Mouse (Mus musculus): ENCODE results near the gene Ddx3x. TPM values are rescaled to one million over a fixed set of nuclear protein-coding genes. Genes with fewer than 3 reads are reported as not detected.

Ddx3x gene
- polyA plus RNA-seq, 1 experiment from 2014 or later: 164 TPM

DNA sequence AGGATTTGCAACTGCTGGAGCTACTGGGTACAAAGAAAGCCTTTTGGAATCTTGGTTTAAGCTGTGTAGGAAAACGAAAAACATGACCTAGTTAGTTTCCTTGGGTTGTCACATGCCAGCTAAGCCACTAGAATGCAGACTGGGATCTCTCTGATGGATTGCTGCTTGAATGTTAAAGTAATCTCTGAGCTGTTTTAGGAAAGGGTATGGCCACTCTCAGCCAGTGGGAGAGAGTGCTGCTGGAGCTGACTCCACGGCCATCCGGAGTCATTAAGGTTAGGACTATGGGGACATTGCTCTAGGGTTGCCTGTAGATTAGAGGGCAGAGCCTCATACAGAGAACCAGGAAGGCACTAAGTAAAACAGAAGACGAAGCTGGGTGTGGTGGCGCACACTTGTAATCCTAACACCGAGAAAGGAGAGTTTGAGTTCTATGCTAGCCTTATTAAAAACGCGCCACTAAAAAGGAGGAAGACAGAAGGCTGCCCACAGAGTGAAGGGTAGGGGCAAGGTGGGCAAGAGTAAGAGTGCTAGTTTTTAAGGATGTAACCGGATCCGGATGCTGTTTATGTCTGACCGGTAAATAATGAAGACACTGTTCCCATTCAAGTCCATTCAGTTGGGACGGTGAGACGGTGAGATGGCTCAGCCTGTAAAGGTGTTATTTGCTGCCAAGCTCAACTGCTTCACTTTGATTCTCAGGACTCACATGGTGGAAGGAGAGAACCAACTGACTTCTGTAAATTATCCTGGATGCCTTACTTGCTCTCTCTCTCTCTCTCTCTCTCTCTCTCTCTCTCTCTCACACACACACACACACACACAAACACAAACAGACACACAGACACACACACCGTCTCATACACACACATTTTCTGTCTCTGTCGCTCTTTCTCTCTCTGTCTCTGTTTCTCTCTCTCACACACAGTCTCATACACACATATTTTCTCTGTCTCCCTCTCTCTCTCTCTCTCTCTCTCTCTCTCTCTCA is 37.3 kb upstream of the Ddx3x start:
- peaks cover 96% of the 10 kb centered on the region for H3K27me3 ChIP-seq (replicated peaks; ENCODE audit: low read depth, poor library complexity, severe bottlenecking)

DNA sequence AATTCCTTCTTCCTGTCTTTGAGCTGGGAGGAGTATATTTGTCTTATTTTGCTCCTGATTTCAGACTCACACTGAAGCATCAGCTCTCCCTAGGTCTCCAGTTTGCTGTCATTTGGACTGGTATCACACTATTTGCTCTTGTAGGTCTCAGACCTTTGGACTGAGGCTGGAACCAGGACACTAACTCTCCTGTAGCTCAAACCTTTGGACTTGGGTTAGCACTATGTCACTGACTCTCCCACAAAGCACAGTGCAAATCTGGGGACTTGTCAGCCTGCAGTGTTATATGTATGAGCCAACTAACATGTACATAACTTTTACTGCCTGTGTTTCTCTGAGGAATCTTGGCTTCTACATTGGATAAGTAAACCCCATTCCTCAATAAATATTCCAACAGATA is 36.2 kb upstream of the Ddx3x start:
- no peak overlapping the region; the same call in 1 of the 2 replicates for H3K27ac ChIP-seq (replicated peaks)
- DNase-seq (ENCODE audit: low spot score): no peak
- no peak overlapping the region for H3K4me3 ChIP-seq
- peaks cover 25% of the 10 kb centered on the region for H3K4me1 ChIP-seq
- peaks cover 84% of the 10 kb centered on the region for H3K27me3 ChIP-seq (replicated peaks; ENCODE audit: low read depth, poor library complexity, severe bottlenecking)
- no peaks in the 10 kb centered on the region for H3K36me3 ChIP-seq (replicated peaks)
- no peaks in the 10 kb centered on the region for H3K9me3 ChIP-seq

More for the DNA sequence above, 37.3 kb upstream of the Ddx3x start:
- no peaks in the 10 kb centered on the region for H3K36me3 ChIP-seq (replicated peaks)
- 27% methylated on average over 15 of the region's 15 CpGs for WGBS
- H3K27ac ChIP-seq (replicated peaks): peak overlapping the region; percentile 93
- H3K4me1 ChIP-seq: peaks cover 25% of the 10 kb centered on the region
- peak overlapping the region; percentile 55 for H3K4me3 ChIP-seq
- peak; percentile 43 for DNase-seq (ENCODE audit: low spot score)
- no peaks in the 10 kb centered on the region for H3K9me3 ChIP-seq

DNA sequence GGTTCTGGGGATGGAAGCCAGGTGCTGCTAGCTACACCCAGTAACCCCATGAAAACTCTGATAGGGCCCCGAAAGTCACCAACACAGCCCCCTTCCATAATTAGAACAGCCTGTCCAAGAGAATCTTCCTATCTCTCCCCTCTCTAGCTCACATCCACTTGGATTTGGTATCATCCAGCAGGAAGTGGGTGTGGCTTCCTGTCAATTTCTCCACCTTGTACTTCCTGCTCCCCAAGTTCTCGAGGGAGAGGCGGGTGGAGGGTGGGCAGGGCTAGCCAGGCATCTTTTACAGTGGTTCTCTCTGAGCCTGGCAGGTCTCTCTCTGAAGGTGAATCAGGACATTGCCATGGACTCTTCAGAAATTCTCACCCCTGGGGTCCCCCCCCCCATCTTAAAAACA is 35.7 kb upstream of the Ddx3x start:
- H3K4me3 ChIP-seq: no peak overlapping the region
- no peaks in the 10 kb centered on the region for H3K36me3 ChIP-seq (replicated peaks)
- peaks cover 25% of the 10 kb centered on the region for H3K4me1 ChIP-seq
- no peak for DNase-seq (ENCODE audit: low spot score)
- peaks cover 83% of the 10 kb centered on the region for H3K27me3 ChIP-seq (replicated peaks; ENCODE audit: low read depth, poor library complexity, severe bottlenecking)
- WGBS: 67% methylated on average over 3 of the region's 3 CpGs
- no peak overlapping the region for H3K27ac ChIP-seq (replicated peaks)
- no peaks in the 10 kb centered on the region for H3K9me3 ChIP-seq

DNA sequence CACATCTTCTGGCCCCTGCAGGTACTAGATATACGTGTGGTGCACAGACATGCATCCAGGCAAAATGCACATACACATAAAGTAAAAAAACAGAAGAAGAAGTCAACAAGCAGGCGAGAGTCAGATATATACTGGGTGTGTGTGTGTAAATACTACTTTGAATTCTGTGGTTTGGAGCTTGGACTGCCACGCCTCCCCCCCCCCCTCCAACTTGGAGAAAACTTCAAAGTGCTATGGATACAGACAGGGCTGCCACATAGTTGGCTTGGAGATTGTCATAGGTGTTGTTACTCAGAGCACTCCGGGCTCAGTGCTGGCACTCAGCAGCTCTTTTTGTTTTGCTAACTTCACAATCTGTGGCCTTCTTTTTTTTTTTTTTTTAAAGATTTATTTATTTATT is 29.1 kb upstream of the Ddx3x start:
- no peak overlapping the region for H3K27ac ChIP-seq (replicated peaks)
- H3K4me3 ChIP-seq: no peak overlapping the region
- no peaks in the 10 kb centered on the region for H3K4me1 ChIP-seq
- DNase-seq (ENCODE audit: low spot score): no peak
- H3K9me3 ChIP-seq: no peaks in the 10 kb centered on the region
- peaks cover 57% of the 10 kb centered on the region for H3K27me3 ChIP-seq (replicated peaks; ENCODE audit: low read depth, poor library complexity, severe bottlenecking)
- 70% methylated on average over 4 of the region's 4 CpGs for WGBS
- no peaks in the 10 kb centered on the region for H3K36me3 ChIP-seq (replicated peaks)

DNA sequence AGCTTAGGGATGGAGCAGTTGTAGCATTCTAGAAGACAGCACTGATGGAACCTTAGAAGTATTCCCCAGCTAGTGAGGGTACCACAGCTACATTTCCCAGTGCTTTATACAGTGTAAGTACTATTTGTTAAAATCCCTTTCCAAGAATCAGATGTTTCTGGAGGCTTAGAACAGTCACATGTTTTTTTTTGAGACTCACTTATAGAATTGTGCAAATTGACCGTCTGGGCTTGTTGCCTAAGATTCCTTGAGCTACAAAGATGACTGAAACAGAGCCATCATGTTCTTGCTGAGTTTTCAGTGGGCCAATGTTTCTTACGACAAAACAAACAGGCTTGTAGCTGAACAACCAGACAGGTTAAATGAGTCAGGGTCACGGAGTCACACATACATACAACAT is 26.5 kb upstream of the Ddx3x start:
- H3K9me3 ChIP-seq: no peaks in the 10 kb centered on the region
- no peak overlapping the region for H3K27ac ChIP-seq (replicated peaks)
- no peak overlapping the region for H3K4me3 ChIP-seq
- no peak for DNase-seq (ENCODE audit: low spot score)
- 86% methylated on average over 3 of the region's 3 CpGs for WGBS
- H3K27me3 ChIP-seq (replicated peaks; ENCODE audit: low read depth, poor library complexity, severe bottlenecking): peaks cover 44% of the 10 kb centered on the region
- H3K36me3 ChIP-seq (replicated peaks): no peaks in the 10 kb centered on the region
- H3K4me1 ChIP-seq: no peaks in the 10 kb centered on the region

DNA sequence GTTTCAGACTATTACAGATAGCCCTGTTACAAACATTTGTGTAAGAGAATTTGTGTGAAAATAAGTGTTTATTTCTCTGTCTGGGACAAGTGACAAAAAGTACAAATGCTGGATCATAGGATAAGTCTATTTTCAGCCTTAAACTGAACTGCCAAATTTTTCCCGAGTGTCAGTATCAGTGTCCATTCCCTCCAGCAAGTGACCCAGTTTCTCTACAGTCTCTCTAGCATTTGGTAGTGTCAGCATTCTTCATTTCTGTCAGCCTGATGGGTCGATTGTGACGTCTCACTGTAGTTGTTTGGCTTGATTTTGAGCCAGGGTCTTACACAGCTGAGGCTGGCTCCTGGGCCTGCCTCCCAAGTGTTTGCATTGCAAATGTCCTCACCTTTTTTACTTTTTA is 17.4 kb upstream of the Ddx3x start:
- H3K27me3 ChIP-seq (replicated peaks; ENCODE audit: low read depth, poor library complexity, severe bottlenecking): peaks cover 30% of the 10 kb centered on the region
- no peak overlapping the region for H3K4me3 ChIP-seq
- no peak overlapping the region for H3K27ac ChIP-seq (replicated peaks)
- H3K4me1 ChIP-seq: no peaks in the 10 kb centered on the region
- WGBS: 76% methylated on average over 3 of the region's 3 CpGs
- H3K9me3 ChIP-seq: no peaks in the 10 kb centered on the region
- DNase-seq (ENCODE audit: low spot score): no peak
- H3K36me3 ChIP-seq (replicated peaks): no peaks in the 10 kb centered on the region

DNA sequence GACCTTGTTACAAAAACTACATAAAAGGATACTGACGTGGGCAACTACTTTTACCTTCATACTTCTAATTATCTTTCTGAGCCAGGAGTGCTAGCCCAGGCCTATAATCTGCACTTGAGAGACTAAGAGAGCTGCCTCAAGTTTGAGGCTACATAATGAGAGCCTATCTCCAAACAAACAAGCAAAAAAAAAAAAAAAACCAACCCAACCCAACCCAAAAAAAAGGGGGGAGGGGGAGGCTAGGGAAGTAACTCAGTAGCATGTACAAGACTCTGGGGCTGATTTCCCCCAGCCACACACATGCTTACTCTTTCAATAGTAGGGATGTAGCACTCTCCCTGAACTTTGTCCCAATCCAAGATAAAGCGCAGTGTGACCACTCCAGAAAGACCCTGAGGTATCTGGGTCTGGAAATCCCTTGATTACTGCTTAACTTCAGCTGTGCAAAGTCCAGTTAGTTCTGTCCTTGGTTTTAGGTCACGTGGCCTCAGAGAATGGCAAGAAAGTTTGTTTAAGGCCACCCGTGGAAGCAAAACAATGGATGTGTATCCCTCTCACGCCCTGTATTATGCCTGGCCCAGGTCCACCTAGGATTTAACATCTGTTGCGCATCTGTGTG is 5.1 kb upstream of the Ddx3x start:
- Histone ChIP-seq H3K4me3 (no peak overlapping the region), H3K4me1 (0 out of 2 replicates have a peak, but pooled peaks cover 6% of the 10 kb centered on the region), H3K27me3 (replicated peaks; ENCODE audit: low read depth, poor library complexity, severe bottlenecking) (peaks cover 63% of the 10 kb centered on the region), H3K36me3 (replicated peaks) (no peaks in the 10 kb centered on the region), H3K27ac (replicated peaks) (no peak overlapping the region), H3K9me3 (no peaks in the 10 kb centered on the region)
- DNase-seq (ENCODE audit: low spot score): no peak
- 69% methylated on average over 6 of the region's 6 CpGs for WGBS

DNA sequence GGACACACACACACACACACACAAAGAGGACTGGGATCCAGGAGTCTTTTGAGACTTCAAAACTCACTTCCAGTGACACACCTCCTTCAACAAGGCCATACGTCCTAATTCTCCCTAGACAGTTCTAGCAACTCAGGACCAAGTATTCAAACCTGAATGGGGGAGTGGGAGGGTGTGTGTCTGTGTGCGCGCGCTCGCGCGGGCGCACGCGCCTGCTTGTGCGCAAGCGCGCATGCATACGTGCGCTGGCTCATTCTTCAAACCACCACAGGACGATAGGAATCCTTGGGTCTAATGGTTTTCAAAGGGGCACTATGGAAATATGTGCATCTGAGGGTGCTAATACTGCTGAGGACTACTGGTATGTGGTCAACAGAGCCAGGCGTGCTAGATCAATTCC is 1.8 kb upstream of the Ddx3x start:
- WGBS: 73% methylated on average over 17 of the region's 17 CpGs
- no peaks in the 10 kb centered on the region for H3K9me3 ChIP-seq
- H3K27ac ChIP-seq (replicated peaks): no peak overlapping the region; the same call in 1 of the 2 replicates
- H3K4me3 ChIP-seq: no peak overlapping the region
- DNase-seq (ENCODE audit: low spot score): peak; percentile 9
- peaks cover 11% of the 10 kb centered on the region; the same call in 1 of the 2 replicates for H3K4me1 ChIP-seq
- H3K27me3 ChIP-seq (replicated peaks; ENCODE audit: low read depth, poor library complexity, severe bottlenecking): peaks cover 35% of the 10 kb centered on the region
- peaks cover 7% of the 10 kb centered on the region for H3K36me3 ChIP-seq (replicated peaks)

DNA sequence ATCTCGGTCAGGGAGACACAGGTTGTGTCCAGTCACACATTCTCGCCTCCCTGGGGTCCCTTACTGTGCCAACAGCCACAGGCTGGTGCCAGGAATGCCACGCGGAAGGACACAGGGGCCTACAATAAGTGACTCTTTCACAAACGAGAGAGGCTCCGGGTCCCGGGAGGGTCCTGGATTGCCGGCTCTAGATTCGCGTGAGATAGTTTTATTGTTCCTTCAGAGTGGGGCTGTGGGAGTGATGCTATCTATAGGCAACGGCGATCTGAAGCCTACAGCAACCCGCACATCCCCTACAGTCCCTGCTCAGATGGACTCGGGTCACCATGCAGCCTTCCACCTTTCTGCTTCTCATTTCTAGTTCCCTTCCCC is 747 bp upstream of the Ddx3x start:
- H3K27ac ChIP-seq (replicated peaks): peak overlapping the region; percentile 100
- no peaks in the 10 kb centered on the region for H3K9me3 ChIP-seq
- peaks cover 17% of the 10 kb centered on the region for H3K36me3 ChIP-seq (replicated peaks)
- H3K4me3 ChIP-seq: peak overlapping the region; percentile 89
- peaks cover 28% of the 10 kb centered on the region for H3K27me3 ChIP-seq (replicated peaks; ENCODE audit: low read depth, poor library complexity, severe bottlenecking)
- no peak for DNase-seq (ENCODE audit: low spot score)
- H3K4me1 ChIP-seq: peaks cover 11% of the 10 kb centered on the region; the same call in 1 of the 2 replicates
- 4% methylated on average over 14 of the region's 14 CpGs for WGBS

DNA sequence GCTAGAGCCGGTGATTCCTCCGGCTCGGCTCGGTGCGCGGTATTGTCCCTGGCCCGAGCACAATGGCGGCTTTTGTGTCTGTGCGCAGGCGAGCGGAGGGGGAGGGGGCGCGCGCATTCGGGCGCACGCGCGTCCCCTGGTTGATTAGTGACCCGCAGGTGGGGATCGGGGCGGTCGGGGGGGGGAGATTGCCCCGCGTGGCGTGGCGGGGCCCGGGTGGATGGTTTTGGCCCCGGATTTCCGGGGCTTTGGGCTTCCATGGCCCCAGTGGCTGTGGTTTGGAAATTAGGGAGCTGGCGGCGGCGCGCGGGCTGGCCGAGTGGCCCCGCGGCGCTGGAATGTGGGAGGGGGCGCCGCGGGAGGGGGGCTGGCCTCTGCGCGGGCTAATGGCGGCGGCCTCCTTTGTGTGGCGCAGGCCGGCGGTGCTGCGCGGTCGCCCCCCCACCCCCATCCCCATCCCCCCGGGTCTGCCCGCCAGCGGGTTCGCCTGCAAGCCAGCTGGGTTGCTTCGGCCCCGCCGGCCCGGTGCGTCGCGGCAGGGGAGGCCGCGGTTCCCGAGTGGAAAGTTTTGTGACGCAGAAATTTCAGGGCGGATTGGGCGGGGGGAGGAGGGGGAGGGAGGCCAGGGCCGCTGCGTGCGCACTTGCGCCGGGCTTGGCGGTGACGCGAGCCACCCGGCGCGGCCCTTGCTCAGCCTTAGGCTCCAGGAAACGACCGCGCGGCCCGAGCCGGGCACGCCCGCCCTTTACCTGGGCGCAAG is 739 bp downstream of the Ddx3x start:
- under 1% methylated on average over 88 of the region's 89 CpGs for WGBS
- peak overlapping the region; percentile 100 for H3K27ac ChIP-seq (replicated peaks)
- peak; percentile 82 for DNase-seq (ENCODE audit: low spot score)
- H3K27me3 ChIP-seq (replicated peaks; ENCODE audit: low read depth, poor library complexity, severe bottlenecking): peaks cover 15% of the 10 kb centered on the region
- H3K9me3 ChIP-seq: no peaks in the 10 kb centered on the region
- H3K4me1 ChIP-seq: peaks cover 11% of the 10 kb centered on the region; the same call in 1 of the 2 replicates
- peak overlapping the region; percentile 89 for H3K4me3 ChIP-seq
- peaks cover 32% of the 10 kb centered on the region for H3K36me3 ChIP-seq (replicated peaks)

DNA sequence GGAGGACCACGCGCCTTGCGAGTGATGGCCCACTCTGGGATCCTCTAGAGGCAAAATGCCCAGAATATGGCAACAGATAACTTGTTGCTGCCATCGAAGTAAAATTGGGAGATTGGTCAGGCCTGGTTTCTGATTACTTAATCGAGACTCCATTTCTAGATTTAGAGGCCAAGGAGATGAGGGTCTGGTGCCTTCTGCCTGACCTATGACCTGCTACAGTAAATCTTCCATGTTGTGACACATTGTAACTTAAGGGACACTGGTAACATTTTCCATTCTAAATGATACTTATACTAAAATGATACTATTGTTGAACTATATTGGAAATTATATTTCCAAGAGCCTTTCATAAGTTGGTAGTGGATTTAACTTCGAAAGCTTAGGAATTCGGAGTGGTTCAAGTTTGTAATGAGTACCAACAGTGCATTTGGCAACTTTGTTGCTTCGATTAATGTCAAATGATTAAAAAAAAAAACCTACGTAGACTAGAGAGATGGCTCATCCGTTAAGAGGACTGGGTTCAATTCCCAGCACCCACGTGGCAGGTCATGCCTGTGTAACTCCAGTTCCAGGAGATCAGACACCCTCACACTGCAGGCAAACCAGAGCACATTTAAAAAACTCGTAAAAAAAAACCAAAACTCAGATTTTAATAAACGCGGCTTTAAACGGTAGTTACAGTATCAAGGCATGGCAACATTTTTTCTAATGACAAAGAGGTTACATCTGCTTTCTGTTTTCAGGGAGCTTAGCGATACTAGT is 1.5 kb downstream of the Ddx3x start:
- peaks cover 11% of the 10 kb centered on the region; the same call in 1 of the 2 replicates for H3K4me1 ChIP-seq
- H3K27ac ChIP-seq (replicated peaks): peak overlapping the region; percentile 100
- peaks cover 10% of the 10 kb centered on the region for H3K27me3 ChIP-seq (replicated peaks; ENCODE audit: low read depth, poor library complexity, severe bottlenecking)
- H3K4me3 ChIP-seq: peak overlapping the region; percentile 89
- H3K36me3 ChIP-seq (replicated peaks): peaks cover 39% of the 10 kb centered on the region
- peak; percentile 13 for DNase-seq (ENCODE audit: low spot score)
- H3K9me3 ChIP-seq: no peaks in the 10 kb centered on the region
- 12% methylated on average over 16 of the region's 16 CpGs for WGBS

DNA sequence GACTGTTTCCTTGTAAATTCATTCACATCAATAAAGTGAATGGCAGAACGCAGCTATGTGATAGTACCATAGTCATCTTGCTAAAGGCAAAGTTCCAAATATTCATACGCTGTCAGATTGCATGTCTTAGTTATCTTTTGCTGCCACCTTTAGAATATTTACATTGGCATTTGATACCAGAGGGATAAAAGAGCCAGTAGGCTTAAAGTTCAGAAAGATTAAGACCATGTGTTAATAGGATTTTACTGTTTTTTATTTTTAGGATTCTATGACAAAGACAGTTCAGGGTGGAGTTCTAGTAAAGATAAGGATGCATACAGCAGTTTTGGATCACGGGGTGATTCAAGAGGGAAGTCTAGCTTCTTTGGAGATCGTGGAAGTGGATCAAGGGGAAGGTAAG is 5.0 kb downstream of the Ddx3x start:
- H3K36me3 ChIP-seq (replicated peaks): peaks cover 74% of the 10 kb centered on the region
- no peaks in the 10 kb centered on the region for H3K27me3 ChIP-seq (replicated peaks; ENCODE audit: low read depth, poor library complexity, severe bottlenecking)
- peaks cover 6% of the 10 kb centered on the region; the same call in 1 of the 2 replicates for H3K4me1 ChIP-seq
- no peak overlapping the region for H3K4me3 ChIP-seq
- WGBS: 95% methylated on average over 4 of the region's 4 CpGs
- no peaks in the 10 kb centered on the region for H3K9me3 ChIP-seq
- H3K27ac ChIP-seq (replicated peaks): no peak overlapping the region
- DNase-seq (ENCODE audit: low spot score): no peak

All from embryonic facial prominence, embryonic 10.5 days (tissue).